Mouse (Mus musculus): ENCODE measurements around the gene Acvr1b.

The Acvr1b gene

DNA sequence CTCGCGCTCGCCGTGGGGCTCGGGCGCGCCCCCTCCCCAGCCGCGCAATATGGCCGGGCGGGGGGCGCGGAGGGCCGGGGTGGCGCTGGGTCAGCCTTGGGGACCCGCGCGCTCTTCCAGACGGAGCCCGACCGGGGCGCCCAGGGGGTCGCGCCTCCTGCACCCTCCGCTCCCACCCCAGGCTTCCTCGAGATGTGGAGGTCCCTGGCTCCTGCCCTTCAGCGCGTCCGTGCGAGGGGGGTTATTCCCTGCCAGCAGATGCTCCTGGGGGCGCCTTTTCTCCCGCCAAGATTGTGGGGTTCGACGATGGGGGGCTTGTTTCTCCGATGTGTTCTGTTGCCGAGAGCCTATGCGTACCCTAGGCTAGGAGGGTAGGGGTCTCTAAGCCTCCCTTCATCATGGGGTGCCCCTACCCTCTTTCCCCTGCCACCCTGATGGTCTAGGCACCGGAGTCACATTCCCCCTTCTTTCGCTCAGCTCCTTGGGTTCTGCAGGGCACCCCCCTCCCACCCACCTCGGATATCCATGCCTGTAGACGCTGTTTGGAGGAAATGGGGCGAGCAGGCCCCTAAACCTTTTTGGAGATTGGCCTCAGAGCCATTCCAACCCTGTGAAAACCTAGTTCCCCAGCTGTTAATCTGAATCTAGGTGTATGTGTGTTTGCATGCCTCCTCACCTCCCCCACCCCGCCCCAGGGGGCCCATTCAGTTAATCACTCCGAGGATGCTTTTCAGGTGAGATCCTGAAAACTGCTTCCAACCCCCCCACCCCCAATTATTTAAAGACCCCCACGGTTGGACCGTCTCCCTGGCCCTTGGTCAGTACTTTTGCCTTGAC is 645 bp downstream of the Acvr1b start:
- DNase-seq (ENCODE audit: extremely low spot score, low spot score) = no peak

DNA sequence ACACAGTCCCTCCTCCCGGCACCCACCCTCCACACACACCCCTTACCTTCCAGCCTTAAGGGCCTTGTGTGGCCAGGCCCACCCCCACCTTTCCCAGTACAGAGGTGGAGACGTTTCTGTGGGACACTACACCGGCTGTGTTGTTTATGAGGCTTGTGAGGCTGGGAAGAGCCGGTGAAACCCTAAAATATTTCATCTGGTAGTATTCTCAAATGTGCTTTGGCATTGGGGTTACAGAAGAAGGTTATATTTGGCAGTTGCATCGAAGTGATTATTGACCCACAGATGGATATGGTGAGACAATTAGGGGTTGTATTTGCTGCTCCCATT is 1.2 kb downstream of the Acvr1b start:
- DNase-seq (ENCODE audit: extremely low spot score, low spot score) = no peak

DNA sequence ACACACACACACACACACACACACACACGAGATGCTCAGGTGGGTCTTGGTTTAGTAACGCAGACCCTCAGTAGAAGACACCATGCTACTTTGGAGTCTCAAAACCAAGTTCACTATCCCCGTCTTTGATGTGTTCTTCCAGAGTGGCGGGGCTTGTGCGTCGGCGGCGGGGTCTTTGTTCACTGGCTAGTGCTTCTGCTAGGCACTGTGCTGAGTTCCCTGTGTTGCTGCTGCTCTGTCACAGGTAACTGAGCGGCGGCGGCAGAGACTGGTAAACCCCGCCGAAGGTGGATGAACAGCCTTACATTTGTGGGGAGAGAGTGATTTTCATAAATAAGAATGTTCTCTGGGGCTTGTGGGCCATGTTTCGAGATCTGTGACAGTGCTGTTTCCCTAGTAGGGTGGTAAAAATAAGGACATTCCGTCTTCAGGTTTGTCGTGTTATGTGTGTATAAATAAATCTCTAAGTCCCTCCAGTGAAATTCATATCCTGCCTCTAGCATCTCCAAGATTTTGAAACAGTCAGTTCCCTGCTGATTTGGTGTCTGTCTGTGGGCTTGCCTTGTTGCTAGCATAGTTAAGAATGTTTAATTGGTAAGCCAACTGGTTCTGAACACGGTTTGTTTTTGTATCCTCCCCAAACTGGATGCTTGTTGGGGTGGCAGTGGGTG is 1.9 kb downstream of the Acvr1b start:
- no peak for DNase-seq (ENCODE audit: extremely low spot score, low spot score)

DNA sequence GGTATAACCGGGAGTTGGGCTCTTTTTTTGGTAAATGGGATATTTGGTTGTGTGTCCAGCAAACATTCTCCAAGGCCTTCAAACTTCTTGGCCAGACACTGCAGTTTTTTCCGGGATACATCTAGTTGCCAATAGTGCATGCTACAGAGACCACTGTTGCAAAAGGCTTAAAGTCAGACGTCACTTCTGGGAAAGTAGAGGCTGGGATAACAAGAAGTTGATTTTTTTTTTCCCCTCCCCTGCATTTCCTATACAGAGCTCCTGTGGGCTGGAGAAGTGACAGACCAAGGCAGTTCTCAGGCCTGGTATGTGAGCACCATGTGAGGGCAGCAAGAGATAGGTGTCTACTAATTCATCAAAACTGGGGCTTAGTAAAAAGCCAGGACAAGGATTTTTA is 2.4 kb downstream of the Acvr1b start:
- no peak for DNase-seq (ENCODE audit: extremely low spot score, low spot score)

DNA sequence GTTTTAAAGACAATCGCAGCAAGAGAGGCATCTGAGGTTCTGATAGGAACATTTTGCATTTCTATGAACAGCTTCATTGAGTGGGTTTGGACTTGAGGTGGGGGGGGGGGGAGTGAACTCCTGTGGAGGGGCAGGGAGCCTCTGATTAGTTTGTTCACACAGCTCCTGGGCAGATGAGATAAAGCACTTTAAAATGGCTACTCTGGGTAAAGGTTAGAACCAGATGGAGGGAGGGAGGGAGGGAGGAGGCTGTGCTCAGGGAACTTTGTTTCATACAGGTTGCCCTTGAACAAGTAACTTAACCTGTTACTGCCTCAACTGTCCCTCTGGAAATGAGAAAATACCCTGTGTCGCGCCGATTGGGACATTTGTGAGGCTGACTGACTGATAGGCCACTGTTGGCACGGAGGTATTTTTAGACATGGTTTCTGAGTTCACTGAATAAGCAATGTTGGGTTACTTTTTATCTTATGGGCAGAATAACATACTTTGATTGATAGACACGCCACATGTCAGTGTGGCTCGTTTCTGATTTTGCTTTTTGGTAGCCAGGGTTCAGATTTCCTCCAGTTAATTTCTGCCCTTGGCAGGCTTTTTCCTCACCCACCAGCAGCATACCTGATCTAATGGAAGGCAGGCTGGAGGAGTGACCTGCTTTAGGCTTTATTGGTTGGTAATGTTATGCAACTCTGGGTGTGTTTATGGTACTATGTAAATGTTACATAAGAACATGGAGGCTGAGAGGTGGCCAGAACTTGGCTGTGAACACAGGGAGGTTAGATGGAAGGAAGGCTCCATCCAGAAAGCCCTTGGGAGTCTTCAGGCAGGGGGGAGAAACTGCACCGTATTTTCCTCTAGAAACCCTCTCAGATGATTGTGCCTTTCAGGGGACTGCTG is 3.2 kb downstream of the Acvr1b start:
- DNase-seq (ENCODE audit: extremely low spot score, low spot score) = no peak

DNA sequence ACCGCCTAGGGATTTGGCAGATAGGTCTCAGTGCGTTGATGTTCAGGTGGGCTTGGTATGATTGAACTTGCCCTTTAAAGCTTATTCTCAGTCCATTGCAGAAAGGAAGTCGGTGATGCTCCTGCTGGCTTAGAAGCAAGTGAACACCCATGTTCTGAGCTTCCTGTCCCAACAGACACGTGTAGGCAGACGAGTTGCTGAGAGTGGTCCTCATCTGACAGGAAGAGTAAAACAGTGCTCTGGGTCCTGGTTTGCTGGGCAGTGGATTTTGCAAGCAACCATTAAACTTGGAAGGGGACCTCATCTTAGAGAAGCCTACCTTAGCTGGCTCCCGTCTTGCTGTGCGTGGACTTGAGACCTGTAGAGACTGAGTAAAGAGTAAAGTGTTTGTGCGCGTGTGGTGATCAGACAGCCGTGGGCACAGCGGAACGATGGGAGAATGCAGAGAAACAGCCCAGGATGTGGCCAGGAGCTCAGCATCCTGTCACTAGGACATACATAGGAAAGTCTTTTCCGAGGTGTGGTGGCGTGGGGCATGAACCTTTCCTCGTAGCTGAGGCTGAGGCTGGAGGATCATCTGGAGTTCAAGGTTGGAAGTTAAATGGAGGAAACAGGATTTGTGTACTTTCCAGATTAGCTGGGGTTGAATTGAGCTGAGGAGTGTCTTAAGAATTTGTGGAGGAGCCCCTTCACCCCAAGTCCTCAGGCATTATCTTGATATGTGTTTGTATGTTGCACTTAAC is 6.7 kb downstream of the Acvr1b start:
- no peak for DNase-seq (ENCODE audit: extremely low spot score, low spot score)

DNA sequence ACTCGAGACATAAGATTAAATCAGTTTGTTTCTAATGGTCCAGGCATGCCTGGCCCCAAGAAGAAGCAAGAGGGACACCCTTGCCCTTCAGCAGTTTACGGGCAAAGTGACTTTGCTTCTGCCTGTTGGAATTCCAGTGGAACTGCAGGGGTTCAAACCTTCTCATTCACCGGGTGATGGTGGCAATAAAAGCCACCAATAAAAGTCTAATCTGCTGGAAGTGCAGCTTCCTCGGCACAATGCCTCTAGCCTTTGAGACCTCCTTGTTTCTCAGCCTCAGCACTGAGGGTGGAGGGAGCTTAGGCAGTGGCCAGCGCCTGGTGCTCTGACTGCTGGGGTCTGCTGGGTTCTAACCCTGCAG is 7.2 kb downstream of the Acvr1b start:
- DNase-seq (ENCODE audit: extremely low spot score, low spot score) = no peak

DNA sequence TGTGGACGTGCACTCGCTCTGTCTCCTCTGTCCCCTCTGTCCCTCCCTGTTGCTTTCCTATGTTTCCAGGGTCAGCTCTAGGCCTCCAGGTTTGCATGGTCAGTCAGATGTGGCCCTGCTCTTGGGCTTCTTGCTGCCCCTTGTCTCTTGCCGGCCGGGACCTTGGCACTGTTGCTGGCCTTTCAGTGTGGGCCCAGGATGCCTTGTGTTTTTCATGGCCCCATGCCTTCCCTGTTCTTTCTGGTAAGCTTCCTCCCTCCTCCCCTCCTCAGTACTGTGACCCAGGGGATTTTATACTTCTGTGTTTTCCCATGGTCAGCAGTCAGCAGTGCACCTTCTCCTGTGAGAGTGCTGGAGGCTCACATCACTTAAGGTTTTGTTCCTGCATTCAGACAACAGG is 7.6 kb downstream of the Acvr1b start:
- DNase-seq (ENCODE audit: extremely low spot score, low spot score) = no peak

DNA sequence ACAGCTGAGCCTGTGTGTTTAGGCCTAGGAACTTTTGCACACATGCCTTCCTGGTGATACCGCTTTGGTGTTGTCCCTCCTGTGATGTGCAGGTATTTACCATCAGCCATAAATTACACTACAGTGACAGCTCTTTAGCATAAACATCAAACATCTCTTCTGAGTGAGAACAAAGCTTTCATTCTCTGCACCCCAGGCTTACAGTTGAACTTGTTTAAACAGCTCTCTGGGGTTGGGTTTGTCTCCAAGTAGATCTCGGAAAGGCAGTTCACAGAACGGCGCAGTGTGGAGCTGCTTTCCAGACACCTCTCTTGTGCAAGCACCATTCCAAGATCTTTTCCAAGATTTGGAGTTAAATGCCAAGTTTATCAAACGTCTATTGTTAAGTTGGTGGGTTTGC is 8.8 kb downstream of the Acvr1b start:
- no peak for DNase-seq (ENCODE audit: extremely low spot score, low spot score)

DNA sequence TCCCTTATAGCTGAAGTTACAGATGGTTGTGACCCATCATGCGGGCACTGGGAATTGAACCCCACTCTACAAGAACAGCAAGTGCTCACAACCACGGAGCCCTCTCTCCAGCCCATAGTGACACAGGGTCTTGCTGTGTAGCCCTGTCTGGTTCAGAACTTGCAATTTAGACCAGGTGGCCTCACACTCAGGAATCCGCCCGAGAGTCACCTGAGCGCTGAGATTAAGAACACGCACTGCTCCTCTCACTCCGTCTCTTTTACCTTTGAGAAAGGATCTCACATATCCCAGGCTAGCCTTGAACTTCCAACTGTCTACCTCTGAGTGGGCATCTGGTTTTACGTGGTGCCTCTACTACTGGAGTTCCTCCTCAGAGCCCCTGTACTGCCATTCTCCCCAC is 10.4 kb downstream of the Acvr1b start:
- no peak for DNase-seq (ENCODE audit: extremely low spot score, low spot score)

DNA sequence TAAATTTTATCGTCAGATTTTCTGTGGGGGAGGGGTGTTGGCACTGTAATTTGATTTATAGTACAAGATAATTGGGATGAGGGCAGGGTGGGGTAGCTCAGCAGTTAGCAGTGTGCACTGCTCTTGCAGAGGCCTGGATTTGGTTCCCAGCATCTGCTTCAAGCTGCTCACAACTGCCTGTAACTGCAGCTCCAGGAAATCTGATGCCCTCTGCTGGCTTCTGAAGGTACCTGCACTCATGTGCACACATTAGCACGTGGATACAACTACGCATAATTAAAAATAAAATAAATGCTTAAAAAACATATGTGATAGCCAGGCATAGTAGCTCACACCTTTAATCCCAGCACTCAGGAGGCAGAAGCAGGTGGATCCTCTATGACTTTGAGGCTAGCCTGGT is 11.7 kb downstream of the Acvr1b start:
- DNase-seq (ENCODE audit: extremely low spot score, low spot score) = no peak

DNA sequence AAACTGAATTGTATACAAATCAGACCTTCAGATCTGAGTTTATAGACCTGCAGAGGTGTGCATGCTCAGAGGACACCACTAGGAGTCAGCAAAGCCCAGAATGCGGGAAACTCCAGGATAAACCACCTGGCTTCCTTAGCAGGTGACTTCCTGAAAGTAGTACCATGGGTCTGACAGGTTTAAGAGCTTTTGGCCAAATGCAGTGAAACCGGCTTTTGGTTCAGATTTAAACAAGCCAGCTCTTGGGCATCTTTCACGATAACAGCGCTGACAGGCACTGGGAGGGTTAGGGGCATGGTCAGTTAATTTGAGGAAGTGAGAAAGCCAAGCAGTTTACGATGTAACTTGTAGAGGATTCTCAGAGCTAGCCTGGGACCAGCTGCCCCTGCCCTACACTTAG is 14.0 kb downstream of the Acvr1b start:
- DNase-seq (ENCODE audit: extremely low spot score, low spot score) = no peak

DNA sequence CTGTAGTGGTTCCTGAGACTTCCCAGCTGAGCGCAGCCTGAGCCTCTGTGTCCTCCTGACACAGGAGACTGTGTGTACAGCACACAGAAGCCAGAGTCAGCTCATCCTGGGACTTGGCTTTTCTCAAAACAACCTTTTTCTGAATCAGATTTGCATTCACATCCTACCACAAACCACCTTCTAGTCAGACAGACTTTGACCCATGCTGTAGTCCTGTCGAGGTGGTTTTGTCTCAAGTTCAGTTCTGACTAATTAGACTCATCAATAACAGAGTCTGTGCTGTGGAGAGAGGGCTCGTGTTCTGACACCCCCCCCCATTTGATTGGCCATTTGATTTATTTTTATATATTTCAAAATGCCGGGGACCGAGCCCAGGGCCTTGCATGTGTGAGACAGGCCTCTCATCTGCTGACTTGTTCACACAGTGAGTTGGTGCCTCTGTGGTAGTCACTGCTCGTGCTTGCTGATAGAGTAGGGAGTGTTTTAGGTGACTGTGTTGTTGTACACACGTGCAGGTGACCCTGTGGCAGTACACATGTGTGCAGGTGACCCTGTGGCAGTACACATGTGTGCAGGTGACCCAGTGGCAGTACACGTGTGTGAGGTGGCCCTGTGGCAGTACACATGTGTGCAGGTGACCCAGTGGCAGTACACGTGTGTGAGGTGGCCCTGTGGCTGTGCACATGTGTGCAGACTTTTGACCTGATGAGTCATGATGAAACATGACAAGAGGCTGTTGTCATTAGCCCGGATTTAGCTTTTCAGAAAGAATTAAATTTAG is 16.3 kb downstream of the Acvr1b start:
- no peak for DNase-seq (ENCODE audit: extremely low spot score, low spot score)

DNA sequence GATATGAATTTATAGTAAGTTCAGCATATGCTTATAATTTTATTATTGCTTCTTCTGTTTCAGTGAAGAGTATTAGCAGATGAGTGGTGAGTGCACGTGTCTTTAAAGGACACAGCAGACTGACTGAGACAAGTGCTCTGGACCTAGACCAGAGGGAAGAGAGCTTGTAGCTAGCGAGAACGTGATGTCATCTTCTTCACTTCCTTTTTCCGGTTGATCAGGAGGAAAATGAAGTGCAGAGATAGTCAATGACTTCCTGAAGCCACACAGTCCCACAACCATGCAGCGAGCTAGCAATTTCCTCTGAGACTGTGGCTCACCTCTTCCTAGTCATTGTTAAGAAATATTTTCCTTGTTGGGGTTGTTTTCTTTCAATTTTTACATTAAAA is 16.9 kb downstream of the Acvr1b start:
- DNase-seq (ENCODE audit: extremely low spot score, low spot score) = no peak

DNA sequence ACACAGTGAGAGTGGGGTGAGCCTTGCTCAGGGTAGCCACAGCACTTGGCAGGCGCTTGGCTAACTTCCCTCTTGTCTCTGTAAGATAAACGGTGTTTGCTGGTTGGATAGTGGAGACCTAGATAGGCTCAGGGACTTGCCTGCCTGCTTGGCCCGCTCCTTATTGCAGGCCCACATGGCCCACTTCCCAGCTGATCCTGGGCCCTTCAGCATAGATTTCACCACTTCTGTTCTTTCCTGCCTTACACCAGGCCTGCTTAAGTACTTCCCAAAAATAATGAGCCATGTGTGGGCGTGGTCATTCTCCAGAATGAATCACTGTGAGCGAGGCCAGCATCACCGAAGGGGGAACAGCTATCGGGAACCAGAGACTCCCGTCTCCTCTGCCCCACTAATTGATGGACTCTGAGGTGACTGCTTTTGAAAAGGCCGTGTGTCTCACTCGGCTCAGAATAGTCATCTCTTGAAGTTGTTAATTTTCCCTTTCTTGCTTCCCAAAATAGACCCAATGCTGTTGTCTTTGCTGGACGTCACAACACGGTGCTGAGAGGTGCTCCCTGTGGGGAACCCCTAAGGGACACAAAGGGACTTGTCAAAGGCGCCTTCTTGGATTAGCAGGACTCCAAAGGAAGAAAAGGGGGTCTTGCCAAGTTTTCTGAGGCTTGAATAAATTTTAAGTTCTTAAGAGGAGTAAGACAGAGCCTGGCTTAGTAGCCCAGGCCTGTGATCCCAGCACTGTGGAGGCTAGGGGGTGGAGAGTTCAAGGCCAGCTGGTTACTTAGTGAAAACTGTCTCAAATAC is 17.8 kb downstream of the Acvr1b start:
- no peak for DNase-seq (ENCODE audit: extremely low spot score, low spot score)

DNA sequence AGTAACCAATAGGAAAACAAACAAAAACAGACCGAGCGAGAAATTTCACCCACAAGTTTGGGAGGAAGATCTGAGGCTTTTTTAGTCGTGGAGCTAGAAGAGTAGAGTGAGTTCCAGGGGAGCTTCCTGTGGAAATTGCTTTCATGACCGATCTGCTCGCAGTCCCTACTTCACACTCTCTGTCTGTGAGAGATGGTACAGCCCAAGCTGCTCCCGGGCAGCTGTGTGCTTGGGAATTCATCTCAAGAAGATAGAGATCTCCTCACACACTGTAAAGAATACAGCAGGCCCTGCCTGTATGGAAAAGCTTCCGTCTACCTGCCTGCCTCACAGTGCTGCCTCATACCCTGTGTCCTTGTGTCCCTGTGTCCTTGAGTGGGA is 18.4 kb downstream of the Acvr1b start:
- no peak for DNase-seq (ENCODE audit: extremely low spot score, low spot score)

DNA sequence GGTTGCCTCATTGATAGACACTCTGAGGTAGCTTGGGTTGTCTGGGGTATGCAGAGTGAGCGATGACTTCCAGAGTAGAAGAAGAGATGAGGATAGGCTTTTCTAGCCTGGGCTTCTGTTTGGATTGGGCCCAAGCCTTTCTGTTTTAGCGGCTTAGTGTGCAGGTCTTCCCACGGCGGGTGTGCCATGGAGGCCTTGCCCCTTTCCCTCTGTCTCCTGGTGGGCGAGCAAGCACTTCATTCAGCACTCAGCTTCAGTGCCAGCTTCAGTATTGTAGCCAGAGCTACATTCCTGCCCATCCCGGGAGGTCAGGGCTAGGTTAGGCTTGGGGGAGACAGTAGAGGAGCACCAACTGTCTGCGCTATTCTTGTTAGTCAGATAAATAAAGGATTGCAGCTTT is 18.8 kb downstream of the Acvr1b start:
- DNase-seq (ENCODE audit: extremely low spot score, low spot score) = no peak

DNA sequence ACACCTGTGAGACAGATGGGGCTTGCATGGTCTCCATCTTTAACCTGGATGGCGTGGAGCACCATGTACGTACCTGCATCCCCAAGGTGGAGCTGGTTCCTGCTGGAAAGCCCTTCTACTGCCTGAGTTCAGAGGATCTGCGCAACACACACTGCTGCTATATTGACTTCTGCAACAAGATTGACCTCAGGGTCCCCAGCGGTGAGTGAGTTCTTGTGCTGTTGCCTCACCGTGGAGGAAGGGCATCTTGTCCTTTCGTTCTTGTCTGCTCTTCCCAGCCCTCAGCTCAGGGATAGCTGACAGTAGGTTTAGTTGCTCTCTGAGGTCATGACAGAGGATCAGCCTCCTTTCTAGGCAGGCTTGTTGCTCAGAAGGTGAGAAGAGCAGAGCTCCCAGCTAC is 20.1 kb downstream of the Acvr1b start:
- DNase-seq (ENCODE audit: extremely low spot score, low spot score) = no peak

DNA sequence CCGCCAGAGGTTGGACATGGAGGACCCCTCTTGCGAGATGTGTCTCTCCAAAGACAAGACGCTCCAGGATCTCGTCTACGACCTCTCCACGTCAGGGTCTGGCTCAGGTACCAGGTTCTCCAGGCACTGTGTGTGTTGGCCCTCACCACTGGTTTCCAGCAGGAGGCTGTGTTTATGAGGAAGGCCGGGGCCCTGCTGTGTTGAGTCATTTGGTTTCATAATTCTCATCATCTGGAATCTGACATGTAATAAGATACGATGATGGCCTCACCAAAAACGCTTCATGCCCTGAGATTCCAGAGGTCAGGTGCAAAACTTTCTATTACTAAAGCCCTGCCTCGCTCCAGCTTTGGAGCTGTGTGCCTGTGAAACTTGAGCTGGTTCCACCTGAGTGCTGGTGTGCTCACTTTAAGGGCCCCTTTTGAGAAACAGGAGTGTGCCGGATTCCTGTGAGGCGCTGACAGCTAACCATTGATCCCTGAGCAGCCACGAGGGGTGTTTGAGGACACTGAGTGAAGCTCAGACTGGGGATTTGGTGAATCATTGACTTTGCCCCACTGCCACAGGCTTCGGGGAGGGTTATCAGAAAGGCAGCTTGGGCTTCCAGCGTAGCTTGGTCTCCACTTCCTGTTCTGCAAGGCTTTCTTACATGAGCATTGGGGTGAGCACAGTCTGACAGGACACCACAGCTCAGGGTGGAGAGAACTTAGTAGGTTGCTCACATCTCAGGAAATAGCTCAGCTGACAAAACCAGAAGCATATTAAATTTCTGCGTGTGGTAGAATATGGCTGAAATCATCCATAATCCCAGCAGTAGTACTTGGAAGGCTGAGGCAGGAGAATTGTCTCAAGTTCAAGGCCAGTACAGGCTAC is 21.3 kb downstream of the Acvr1b start:
- no peak for DNase-seq (ENCODE audit: extremely low spot score, low spot score)
